Mouse (Mus musculus): ENCODE data around the gene Fcgbp.
"Not testable (repeated sequence)": the region's sequence is repeated elsewhere in the genome, so short reads cannot be mapped to it uniquely, and the experiment has no call there.

The Fcgbp gene

DNA sequence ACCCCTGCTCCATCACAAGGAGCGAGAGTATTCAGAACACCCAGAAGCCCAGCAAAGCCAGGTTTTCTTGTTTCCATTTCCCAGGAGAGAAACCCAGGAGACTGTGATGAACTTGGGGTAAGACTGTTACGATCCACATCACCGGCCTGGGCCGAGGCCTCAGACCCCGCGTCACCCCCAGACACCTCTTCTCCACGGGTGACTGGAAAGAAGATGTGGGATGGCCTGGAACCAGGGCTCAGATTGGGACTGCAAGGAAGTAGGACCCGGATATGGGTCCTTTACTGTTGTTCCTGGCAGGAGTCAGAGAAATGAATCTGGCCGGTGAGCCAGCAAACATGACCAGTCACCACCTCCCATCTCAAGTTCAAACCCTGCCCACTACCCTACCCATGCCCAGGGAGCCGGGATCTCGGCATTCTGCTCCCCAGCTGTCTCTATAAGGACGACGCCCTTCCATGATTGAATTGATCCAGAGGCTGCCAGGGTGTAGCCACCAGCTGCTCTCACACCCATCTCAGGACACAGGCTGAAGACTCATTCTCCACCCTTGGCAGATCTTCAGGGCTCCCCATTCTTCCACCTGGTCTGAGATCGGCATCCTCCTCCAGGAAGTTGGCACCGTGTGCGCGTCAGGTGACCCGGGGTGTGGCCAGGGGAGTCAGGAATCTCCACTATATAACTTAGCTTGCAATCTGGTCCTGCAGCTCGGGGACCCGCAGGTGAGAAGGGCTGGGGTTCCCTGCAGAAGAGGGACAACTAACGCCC lies at the start of gene Fcgbp:
Fcgbp (plus strand) TSS at position 706 of the 768 bp plus-strand sequence.
- DNase-seq = no peak

DNA sequence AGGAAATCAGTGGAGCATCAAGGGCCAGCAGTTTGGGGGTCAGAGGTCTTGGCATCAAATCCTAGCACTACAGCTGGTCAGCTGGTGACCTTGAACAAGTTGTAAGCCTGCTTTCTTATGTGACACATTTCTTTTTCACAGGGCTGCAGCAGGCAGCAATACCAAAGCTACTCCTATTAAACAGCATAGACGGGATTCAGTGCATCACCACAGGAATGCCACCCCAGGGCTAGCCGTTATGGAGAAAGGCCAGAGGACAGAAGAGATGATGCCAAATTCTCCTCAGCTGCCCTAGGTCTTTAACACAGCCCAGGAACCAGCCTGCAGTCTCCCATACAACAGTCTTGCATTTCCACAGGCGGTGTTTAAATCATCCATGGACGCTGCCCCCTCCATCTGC lies 26.5 kb upstream of the Fcgbp start:
- DNase-seq = no peak

DNA sequence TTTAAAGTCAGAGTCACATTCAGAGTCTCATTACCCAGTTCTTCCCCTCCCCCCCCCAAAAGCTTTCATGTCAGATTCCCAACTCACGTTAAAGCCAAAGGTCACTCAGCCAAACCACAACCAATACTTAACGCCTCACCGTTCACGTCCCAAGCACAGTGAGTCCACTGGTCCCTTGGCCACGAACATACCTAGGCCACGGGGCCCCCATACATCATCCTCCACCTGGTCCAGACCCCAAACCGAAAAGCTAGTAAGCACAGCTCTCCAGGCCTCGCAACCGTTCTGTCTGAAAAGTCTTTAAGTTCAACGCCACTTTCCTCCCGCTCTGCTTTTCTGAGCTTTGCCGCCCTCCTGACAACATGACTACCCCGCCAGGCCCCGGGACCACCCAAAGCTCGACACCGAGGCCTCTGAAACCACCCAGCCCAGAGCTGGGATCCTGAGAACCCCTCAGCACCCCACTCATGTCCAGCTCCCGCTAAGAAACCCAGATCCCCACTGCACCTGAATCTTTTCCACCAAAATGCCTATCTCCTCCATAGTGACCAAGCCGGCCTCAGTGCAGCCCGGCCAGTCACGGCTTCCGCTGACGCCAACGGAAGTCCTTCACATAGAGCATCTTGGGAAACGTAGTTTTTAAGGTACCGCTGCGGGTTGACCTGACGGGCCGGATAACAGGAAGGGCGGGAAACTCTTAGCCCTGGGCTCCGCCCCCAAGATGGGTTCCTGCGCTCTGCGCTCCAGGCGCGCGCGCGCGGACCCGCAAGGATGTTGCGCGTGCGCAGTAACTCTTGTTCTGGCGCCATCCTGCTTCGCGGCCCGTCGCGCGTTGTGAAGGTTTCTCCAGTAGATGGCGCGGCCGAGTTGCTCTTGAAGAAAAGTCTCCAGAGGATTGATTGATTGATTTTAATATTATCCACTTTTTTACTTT lies 21.3 kb upstream of the Fcgbp start, which contains the start of gene Psmc4:
Psmc4 (minus strand) TSS at position 626 of the 934 bp plus-strand sequence.
- peak; percentile 99 for DNase-seq

DNA sequence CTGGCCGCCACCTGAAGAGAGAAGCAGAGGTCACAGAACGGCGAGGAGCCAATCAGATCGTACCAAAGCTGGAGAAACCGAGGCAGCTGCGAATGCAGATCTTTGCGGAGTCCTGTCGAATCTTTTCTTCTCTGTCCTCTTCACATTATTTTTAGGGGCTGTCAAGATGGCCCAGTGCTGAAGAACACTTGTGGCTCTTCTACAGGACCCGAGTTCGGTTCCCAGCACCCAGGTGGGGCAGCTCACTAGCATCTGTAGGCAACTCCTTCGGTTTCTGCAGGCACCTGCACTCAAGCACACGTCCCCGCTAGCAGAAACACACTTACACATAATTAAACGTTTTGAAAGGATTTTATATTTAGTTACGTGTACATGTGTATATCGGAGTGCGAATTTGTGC lies 20.5 kb upstream of the Fcgbp start:
- DNase-seq = peak; percentile 15

DNA sequence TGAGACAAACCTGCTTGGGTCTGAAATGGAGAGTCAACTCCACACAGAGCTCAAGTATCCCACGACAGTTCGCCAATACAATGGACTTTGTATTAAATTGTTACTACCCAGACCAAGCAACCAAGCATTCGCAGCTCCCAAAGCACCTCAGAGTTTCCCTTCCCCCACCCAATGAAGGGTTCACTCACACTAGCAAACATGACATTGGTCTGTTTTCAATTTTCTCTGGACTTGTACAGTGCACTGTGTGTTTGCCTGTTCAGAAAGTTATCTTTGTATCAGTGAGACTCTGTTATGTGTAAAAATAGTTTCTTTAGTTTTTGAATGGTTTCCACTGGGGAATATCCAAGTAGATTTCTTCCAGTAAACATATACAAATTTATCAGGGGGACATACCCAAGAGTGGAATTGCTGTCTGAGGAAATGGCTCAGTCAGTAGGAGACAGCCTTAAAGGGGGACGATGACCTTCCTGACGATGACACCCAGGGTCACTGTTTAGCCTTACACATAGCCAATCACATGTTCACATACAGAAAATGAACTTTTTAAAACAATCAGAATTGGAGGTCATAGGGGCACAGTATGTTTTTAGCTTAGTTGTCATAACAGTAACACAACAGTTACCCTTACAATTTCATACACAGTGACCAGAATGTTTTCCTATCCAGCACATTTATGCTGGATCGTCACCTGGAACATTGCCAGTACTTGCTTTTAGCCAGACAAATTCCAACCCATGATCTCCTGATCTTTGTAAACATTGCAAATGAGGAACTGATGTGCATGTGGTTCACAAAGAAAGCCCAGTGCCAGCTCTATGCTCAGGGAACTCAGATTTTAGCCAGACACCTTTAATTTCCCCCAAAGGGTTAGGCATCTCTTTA lies 17.7 kb upstream of the Fcgbp start:
- DNase-seq = peak; percentile 62

DNA sequence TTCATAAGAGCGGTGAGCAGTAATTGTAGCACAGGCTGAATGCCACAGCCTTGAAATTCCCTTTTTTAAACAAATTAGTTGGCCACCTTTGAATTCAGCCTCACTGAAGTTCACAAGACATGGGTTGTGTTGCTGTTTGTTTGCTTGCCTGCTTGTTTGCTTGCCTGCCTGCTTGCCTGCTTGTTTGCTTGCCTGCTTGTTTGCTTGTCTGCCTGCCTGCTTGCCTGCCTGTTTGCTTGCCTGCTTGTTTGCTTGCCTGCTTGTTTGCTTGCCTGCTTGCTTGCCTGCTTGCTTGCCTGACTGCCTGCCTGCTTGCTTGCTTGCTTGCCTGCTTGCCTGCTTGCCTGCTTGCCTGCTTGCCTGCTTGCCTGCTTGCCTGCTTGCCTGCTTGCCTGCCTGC lies 11.1 kb upstream of the Fcgbp start:
- DNase-seq = no peak

GRCm38 (mm10) chr7:28068661-28069060 lies 2.4 kb upstream of the Fcgbp start:
- DNase-seq = no peak

GRCm38 (mm10) chr7:28069546-28070172 lies 1.4 kb upstream of the Fcgbp start:
- no peak for DNase-seq

DNA sequence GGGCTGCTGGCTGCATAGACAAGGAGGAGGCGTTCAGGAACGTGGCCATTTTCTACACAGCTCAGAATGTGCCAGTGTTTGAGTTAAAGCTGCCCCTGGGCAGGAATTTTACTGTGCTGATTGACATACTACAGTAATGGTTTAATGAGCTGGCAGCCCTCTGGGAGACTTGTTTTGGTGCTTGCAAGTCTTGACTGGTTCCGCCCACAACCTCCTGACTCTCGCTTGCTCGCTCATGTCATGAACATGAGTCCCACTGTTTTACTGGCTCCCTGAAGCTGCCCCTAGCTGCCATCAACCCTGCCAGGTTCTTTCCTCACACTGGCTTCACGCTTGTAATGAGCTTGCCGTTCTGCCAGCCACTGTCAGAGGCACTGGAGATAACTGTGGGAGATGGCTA lies 13.2 kb downstream of the Fcgbp start:
- peak; percentile 19 for DNase-seq

GRCm38 (mm10) chr7:28086236-28086635 lies 15.2 kb downstream of the Fcgbp start:
- DNase-seq = no peak

DNA sequence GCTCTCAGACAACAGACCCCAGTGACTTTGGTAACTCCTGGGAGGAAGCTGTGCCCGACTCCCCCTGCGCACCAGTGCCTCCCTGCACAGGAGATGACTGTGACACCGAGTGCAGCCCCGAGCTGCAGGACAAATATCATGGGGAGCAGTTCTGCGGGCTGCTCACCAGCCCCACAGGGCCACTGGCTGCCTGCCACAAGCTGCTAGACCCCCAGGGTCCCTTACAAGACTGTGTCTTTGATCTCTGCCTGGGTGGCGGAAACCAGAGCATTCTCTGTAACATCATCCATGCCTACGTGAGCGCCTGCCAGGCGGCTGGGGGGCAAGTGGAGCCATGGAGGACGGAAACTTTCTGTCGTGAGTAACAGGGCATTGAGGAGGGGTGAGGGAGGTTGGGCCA lies 22.5 kb downstream of the Fcgbp start:
- DNase-seq = no peak

- DNase-seq = no peak
These were observed 28.1 kb downstream of the Fcgbp start for GRCm38 (mm10) chr7:28099101-28099500.

DNA sequence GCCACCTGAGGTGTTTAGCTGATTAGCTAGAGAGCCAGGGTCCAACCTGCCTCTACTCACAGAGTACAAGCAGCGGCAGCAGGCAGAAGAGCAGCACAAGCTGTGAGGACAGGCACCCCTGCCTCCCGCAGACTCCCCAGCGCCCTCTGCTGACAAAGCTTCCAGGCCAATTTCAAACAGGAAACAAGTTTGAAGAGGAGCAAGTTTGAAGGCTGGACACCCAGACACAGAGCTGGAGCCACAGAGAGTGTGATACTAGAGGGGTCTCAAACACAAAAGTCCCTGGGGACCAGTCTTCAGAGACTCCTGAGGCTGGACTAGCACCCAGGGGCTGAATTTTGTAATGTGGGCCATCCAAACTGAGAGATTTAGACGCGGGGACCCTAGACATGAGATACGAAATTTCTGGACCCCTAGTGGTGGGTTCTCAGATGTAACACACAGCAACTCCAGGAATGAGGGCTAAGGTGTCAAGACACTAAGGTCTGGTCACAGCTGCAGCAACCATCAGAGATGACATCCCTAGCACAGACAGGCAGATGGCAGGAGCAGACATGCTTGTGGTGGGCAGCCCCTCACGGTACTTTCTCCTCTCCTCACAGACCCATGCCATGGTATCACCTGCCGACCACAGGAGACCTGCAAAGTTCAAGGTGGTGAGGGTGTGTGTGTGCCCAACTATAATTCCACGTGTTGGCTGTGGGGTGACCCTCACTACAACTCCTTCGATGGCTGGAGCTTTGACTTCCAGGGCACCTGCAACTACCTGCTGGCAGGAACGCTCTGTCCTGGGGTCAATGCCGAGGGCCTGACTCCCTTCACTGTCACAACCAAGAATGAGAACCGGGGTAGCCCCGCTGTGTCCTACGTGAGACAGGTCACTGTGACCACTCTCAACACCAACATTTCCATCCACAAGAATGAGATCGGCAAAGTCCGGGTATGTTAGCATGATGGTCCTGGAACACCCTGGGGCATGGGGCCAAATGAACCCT lies 29.9 kb downstream of the Fcgbp start:
- DNase-seq = peak; percentile 42

GRCm38 (mm10) chr7:28102936-28103335 lies 31.9 kb downstream of the Fcgbp start:
- DNase-seq = not testable (repeated sequence)

DNA sequence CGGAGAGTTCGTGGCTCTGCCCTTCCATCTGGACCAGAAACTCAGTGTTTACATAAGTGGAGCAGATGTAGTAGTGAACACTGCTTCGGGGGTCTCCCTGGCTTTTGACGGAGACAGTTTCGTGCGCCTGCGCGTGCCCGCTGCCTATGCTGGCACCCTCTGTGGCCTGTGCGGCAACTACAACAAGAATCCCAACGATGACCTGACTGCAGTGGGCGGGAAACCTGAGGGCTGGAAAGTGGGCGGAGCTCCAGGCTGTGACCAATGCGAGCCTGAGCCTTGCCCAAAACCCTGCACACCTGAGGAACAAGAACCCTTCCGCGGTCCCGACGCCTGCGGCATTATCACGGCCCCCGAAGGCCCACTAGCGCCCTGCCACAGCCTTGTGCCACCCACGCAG lies 33.6 kb downstream of the Fcgbp start:
- DNase-seq = peak; percentile 69

DNA sequence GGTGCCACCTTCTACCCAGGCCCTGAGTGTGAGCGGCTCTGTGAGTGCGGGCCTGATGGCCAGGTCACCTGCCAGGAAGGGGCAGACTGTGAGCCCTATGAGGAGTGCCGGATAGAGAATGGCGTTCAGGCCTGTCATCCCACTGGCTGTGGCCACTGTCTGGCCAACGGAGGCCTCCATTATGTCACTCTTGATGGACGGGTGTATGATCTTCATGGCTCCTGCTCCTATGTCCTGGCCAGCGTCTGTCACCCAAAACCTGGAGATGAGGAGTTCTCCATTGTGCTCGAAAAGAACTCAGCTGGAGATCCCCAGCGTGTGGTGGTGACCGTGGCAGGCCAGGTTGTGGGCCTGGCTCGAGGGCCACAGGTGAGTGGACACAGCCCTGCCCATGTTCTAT lies 35.2 kb downstream of the Fcgbp start:
- no peak for DNase-seq

DNA sequence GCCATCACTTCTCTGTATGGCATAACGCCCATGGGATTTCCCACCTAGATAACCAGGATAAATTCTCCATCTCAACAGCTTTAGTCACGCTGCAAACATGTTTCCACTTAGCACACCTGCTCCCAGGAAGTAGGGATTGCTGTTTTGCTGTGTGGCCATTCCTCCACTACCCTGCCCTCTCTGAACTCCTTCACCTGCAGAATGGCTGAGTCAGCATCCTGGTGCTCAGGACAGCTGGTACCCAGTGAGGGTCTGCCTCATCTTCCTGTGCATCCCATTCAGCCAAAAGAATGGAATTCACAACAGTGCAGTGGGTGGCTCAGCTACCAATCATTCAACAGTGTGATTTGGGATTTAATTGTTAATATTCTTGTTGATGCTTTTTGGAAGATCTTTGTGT lies 43.6 kb downstream of the Fcgbp start:
- DNase-seq = no peak

GRCm38 (mm10) chr7:28129166-28129565 lies 58.1 kb downstream of the Fcgbp start, which contains the start of gene 9530053A07Rik:
Gene 9530053A07Rik (plus strand): TSS chr7:28129466.
- DNase-seq = no peak

GRCm38 (mm10) chr7:28137613-28138012 lies 66.6 kb downstream of the Fcgbp start:
- DNase-seq = peak; percentile 30

GRCm38 (mm10) chr7:28148263-28148662 lies 77.2 kb downstream of the Fcgbp start:
- peak; percentile 61 for DNase-seq

GRCm38 (mm10) chr7:28149841-28150240 lies 78.8 kb downstream of the Fcgbp start:
- no peak for DNase-seq
